Mouse (Mus musculus): ENCODE data around the gene Rpp21. TPM values are rescaled to one million over a fixed set of nuclear protein-coding genes. Genes with fewer than 3 reads are reported as not detected.

The Rpp21 gene
- polyA plus RNA-seq, 1 experiment from 2014 or later, result 170 TPM

GRCm38 (mm10) chr17:36265834-36266233 lies 8.0 kb upstream of the Rpp21 start:
- no peak overlapping the region for H3K27ac ChIP-seq (ENCODE audit: low read depth, low read length)

GRCm38 (mm10) chr17:36264273-36264925 lies 6.5 kb upstream of the Rpp21 start:
- Histone ChIP-seq H3K36me3 (ENCODE audit: control insufficient read depth, insufficient read depth, low read length) (peaks cover 63% of the 10 kb centered on the region), H3K9me3 (ENCODE audit: control insufficient read depth, low read length) (no peaks in the 10 kb centered on the region), H3K27me3 (ENCODE audit: control insufficient read depth, insufficient read depth, low read length) (no peaks in the 10 kb centered on the region), H3K4me3 (ENCODE audit: low read depth, low read length) (no peak overlapping the region), H3K27ac (ENCODE audit: low read depth, low read length) (no peak overlapping the region), H3K4me1 (ENCODE audit: control insufficient read depth, insufficient read depth, low read length) (no peaks in the 10 kb centered on the region), H3K9ac (replicated peaks; ENCODE audit: low read depth, low read length) (no peak overlapping the region), H3K4me2 (ENCODE audit: low read depth, low read length) (no peak overlapping the region)
- WGBS, result 94% methylated on average over 3 of the region's 3 CpGs
- no peak for ATAC-seq (ENCODE audit: low read depth)

More at GRCm38 (mm10) chr17:36265834-36266233, 8.0 kb upstream of the Rpp21 start:
- peaks cover 53% of the 10 kb centered on the region for H3K36me3 ChIP-seq (ENCODE audit: control insufficient read depth, insufficient read depth, low read length)
- peaks cover 6% of the 10 kb centered on the region; the same call in 1 of the 2 replicates for H3K4me1 ChIP-seq (ENCODE audit: control insufficient read depth, insufficient read depth, low read length)
- H3K9ac ChIP-seq (replicated peaks; ENCODE audit: low read depth, low read length), result no peak overlapping the region
- no peak overlapping the region for H3K4me2 ChIP-seq (ENCODE audit: low read depth, low read length)
- WGBS, result 84% methylated on average over 5 of the region's 5 CpGs
- H3K9me3 ChIP-seq (ENCODE audit: control insufficient read depth, low read length), result no peaks in the 10 kb centered on the region
- no peaks in the 10 kb centered on the region for H3K27me3 ChIP-seq (ENCODE audit: control insufficient read depth, insufficient read depth, low read length)
- no peak for ATAC-seq (ENCODE audit: low read depth)
- H3K4me3 ChIP-seq (ENCODE audit: low read depth, low read length), result no peak overlapping the region

GRCm38 (mm10) chr17:36261511-36262166 lies 3.8 kb upstream of the Rpp21 start:
- no peak overlapping the region for H3K27ac ChIP-seq (ENCODE audit: low read depth, low read length)
- H3K9me3 ChIP-seq (ENCODE audit: control insufficient read depth, low read length), result no peaks in the 10 kb centered on the region
- no peak overlapping the region for H3K9ac ChIP-seq (replicated peaks; ENCODE audit: low read depth, low read length)
- H3K4me1 ChIP-seq (ENCODE audit: control insufficient read depth, insufficient read depth, low read length), result no peaks in the 10 kb centered on the region
- H3K4me2 ChIP-seq (ENCODE audit: low read depth, low read length), result no peak overlapping the region
- no peak overlapping the region for H3K4me3 ChIP-seq (ENCODE audit: low read depth, low read length)
- H3K36me3 ChIP-seq (ENCODE audit: control insufficient read depth, insufficient read depth, low read length), result peaks cover 50% of the 10 kb centered on the region
- WGBS, result 92% methylated on average over 9 of the region's 9 CpGs
- no peaks in the 10 kb centered on the region for H3K27me3 ChIP-seq (ENCODE audit: control insufficient read depth, insufficient read depth, low read length)
- ATAC-seq (ENCODE audit: low read depth), result no peak

- WGBS, result 0% methylated on average over 37 of the region's 37 CpGs
- peak; percentile 98 for ATAC-seq (ENCODE audit: low read depth)
- H3K9ac ChIP-seq (replicated peaks; ENCODE audit: low read depth, low read length), result peak overlapping the region; percentile 81
- no peaks in the 10 kb centered on the region for H3K4me1 ChIP-seq (ENCODE audit: control insufficient read depth, insufficient read depth, low read length)
- H3K27ac ChIP-seq (ENCODE audit: low read depth, low read length), result peak overlapping the region; percentile 72
- H3K27me3 ChIP-seq (ENCODE audit: control insufficient read depth, insufficient read depth, low read length), result no peaks in the 10 kb centered on the region
- peak overlapping the region; percentile 66 for H3K4me3 ChIP-seq (ENCODE audit: low read depth, low read length)
- no peaks in the 10 kb centered on the region for H3K9me3 ChIP-seq (ENCODE audit: control insufficient read depth, low read length)
- peak overlapping the region; percentile 45 for H3K4me2 ChIP-seq (ENCODE audit: low read depth, low read length)
- H3K36me3 ChIP-seq (ENCODE audit: control insufficient read depth, insufficient read depth, low read length), result peaks cover 29% of the 10 kb centered on the region
Measured at GRCm38 (mm10) chr17:36257241-36257947, 475 bp downstream of the Rpp21 start.

GRCm38 (mm10) chr17:36253087-36253600 lies 4.7 kb downstream of the Rpp21 start:
- no peak for ATAC-seq (ENCODE audit: low read depth)
- 0 out of 2 replicates have a peak, but pooled peaks cover 3% of the 10 kb centered on the region for H3K4me1 ChIP-seq (ENCODE audit: control insufficient read depth, insufficient read depth, low read length)
- WGBS, result 68% methylated on average over 6 of the region's 6 CpGs

GRCm38 (mm10) chr17:36252250-36252876 lies 5.5 kb downstream of the Rpp21 start:
- no peak overlapping the region for H3K27ac ChIP-seq (ENCODE audit: low read depth, low read length)
- no peak for ATAC-seq (ENCODE audit: low read depth)
- H3K36me3 ChIP-seq (ENCODE audit: control insufficient read depth, insufficient read depth, low read length), result peaks cover 7% of the 10 kb centered on the region; the same call in 1 of the 2 replicates
- 0 out of 2 replicates have a peak, but pooled peaks cover 3% of the 10 kb centered on the region for H3K4me1 ChIP-seq (ENCODE audit: control insufficient read depth, insufficient read depth, low read length)
- peak overlapping the region; percentile 37; the same call in 1 of the 2 replicates for H3K4me2 ChIP-seq (ENCODE audit: low read depth, low read length)
- 0 out of 2 replicates have a peak overlapping the region, but pooled peaks have one; percentile 3 for H3K9ac ChIP-seq (replicated peaks; ENCODE audit: low read depth, low read length)
- no peaks in the 10 kb centered on the region for H3K9me3 ChIP-seq (ENCODE audit: control insufficient read depth, low read length)
- H3K27me3 ChIP-seq (ENCODE audit: control insufficient read depth, insufficient read depth, low read length), result no peaks in the 10 kb centered on the region; the same call in 1 of the 2 replicates
- 11% methylated on average over 25 of the region's 25 CpGs for WGBS
- peak overlapping the region; percentile 9; the same call in 1 of the 2 replicates for H3K4me3 ChIP-seq (ENCODE audit: low read depth, low read length)

More at GRCm38 (mm10) chr17:36253087-36253600, 4.7 kb downstream of the Rpp21 start:
- no peaks in the 10 kb centered on the region; the same call in 1 of the 2 replicates for H3K27me3 ChIP-seq (ENCODE audit: control insufficient read depth, insufficient read depth, low read length)
- H3K9me3 ChIP-seq (ENCODE audit: control insufficient read depth, low read length), result no peaks in the 10 kb centered on the region
- no peak overlapping the region for H3K4me3 ChIP-seq (ENCODE audit: low read depth, low read length)
- H3K36me3 ChIP-seq (ENCODE audit: control insufficient read depth, insufficient read depth, low read length), result peaks cover 7% of the 10 kb centered on the region; the same call in 1 of the 2 replicates
- no peak overlapping the region for H3K9ac ChIP-seq (replicated peaks; ENCODE audit: low read depth, low read length)
- H3K4me2 ChIP-seq (ENCODE audit: low read depth, low read length), result no peak overlapping the region
- no peak overlapping the region for H3K27ac ChIP-seq (ENCODE audit: low read depth, low read length)

GRCm38 (mm10) chr17:36248886-36249285 lies 9.0 kb downstream of the Rpp21 start:
- no peak for ATAC-seq (ENCODE audit: low read depth)
- no peaks in the 10 kb centered on the region for H3K36me3 ChIP-seq (ENCODE audit: control insufficient read depth, insufficient read depth, low read length)
- no peak overlapping the region for H3K4me2 ChIP-seq (ENCODE audit: low read depth, low read length)
- H3K27ac ChIP-seq (ENCODE audit: low read depth, low read length), result no peak overlapping the region
- H3K9ac ChIP-seq (replicated peaks; ENCODE audit: low read depth, low read length), result no peak overlapping the region
- H3K9me3 ChIP-seq (ENCODE audit: control insufficient read depth, low read length), result no peaks in the 10 kb centered on the region
- H3K27me3 ChIP-seq (ENCODE audit: control insufficient read depth, insufficient read depth, low read length), result no peaks in the 10 kb centered on the region; the same call in 1 of the 2 replicates
- no peak overlapping the region for H3K4me3 ChIP-seq (ENCODE audit: low read depth, low read length)
- WGBS, result 31% methylated on average over 33 of the region's 33 CpGs
- 0 out of 2 replicates have a peak, but pooled peaks cover 3% of the 10 kb centered on the region for H3K4me1 ChIP-seq (ENCODE audit: control insufficient read depth, insufficient read depth, low read length)

GRCm38 (mm10) chr17:36245741-36246140 lies 12.1 kb downstream of the Rpp21 start:
- Histone ChIP-seq H3K9me3 (ENCODE audit: control insufficient read depth, low read length) (no peaks in the 10 kb centered on the region), H3K4me2 (ENCODE audit: low read depth, low read length) (no peak overlapping the region), H3K4me3 (ENCODE audit: low read depth, low read length) (no peak overlapping the region), H3K27me3 (ENCODE audit: control insufficient read depth, insufficient read depth, low read length) (no peaks in the 10 kb centered on the region; the same call in 1 of the 2 replicates), H3K9ac (replicated peaks; ENCODE audit: low read depth, low read length) (no peak overlapping the region), H3K4me1 (ENCODE audit: control insufficient read depth, insufficient read depth, low read length) (no peaks in the 10 kb centered on the region), H3K27ac (ENCODE audit: low read depth, low read length) (no peak overlapping the region), H3K36me3 (ENCODE audit: control insufficient read depth, insufficient read depth, low read length) (no peaks in the 10 kb centered on the region)
- no peak for ATAC-seq (ENCODE audit: low read depth)
- 90% methylated on average over 2 of the region's 2 CpGs for WGBS
